Mouse (Mus musculus) MEL (cell line): ENCODE data around the gene Fndc3b. TPM values are rescaled to one million over a fixed set of nuclear protein-coding genes. Genes with fewer than 3 reads are reported as not detected.

ENCODE experiments used
- DNase-seq: peaks from one replicate; pipeline ENCODE4 v3.0.0; 2011; ENCODE audit warnings: low read depth, low spot score
- H3K27ac ChIP-seq: 2 replicates; pipeline ENCODE4 v1.5.1; 2012; ENCODE audit warnings: low read depth, mild to moderate bottlenecking, control low read depth, low read length, moderate library complexity; ENCODE audit not compliant: control insufficient read depth
- H3K27me3 ChIP-seq, 2 experiments: fragments of 150-350 bp in 1 of 2; sonication (generic) in 1 of 2; 2 replicates each; pipeline ENCODE4 v1.6.1; 2012; ENCODE audit warnings: low read length in 2 of 2, mild to moderate bottlenecking in 2 of 2, improper control_type of control experiment in 1 of 2, moderate library complexity in 1 of 2; ENCODE audit not compliant: insufficient read depth in 2 of 2, control insufficient read depth in 1 of 2
- H3K36me3 ChIP-seq, 2 experiments: 2 replicates each; pipeline ENCODE4 v1.6.1; 2012 to 2014; ENCODE audit warnings: low read length in 2 of 2, improper control_type of control experiment in 1 of 2, inconsistent platforms in 1 of 2, mild to moderate bottlenecking in 1 of 2; ENCODE audit not compliant: insufficient read depth in 2 of 2, control insufficient read depth in 1 of 2
- H3K4me1 ChIP-seq, 2 experiments: fragments of 150-350 bp in 1 of 2; sonication (generic) in 1 of 2; 2 replicates each; pipeline ENCODE4 v1.6.1; 2012; ENCODE audit warnings: low read length in 2 of 2, improper control_type of control experiment in 1 of 2, mild to moderate bottlenecking in 1 of 2; ENCODE audit not compliant: insufficient read depth in 2 of 2, control insufficient read depth in 1 of 2
- H3K4me3 ChIP-seq, 2 experiments: fragments of 150-350 bp in 1 of 2; sonication (generic) in 1 of 2; 2 replicates each; pipeline ENCODE4 v1.5.1; 2012; ENCODE audit warnings: low read depth in 2 of 2, low read length in 2 of 2, mild to moderate bottlenecking in 2 of 2, moderate library complexity in 2 of 2, control low read depth in 1 of 2, improper control_type of control experiment in 1 of 2; ENCODE audit not compliant: control insufficient read depth in 1 of 2, insufficient read depth in 1 of 2
- H3K79me2 ChIP-seq: 2 replicates; pipeline ENCODE4 v1.6.1; 2012; ENCODE audit warnings: mild to moderate bottlenecking, low read length, moderate library complexity; ENCODE audit not compliant: control insufficient read depth, poor library complexity, insufficient read depth
- H3K9ac ChIP-seq: 2 replicates; pipeline ENCODE4 v1.6.1; 2012; ENCODE audit warnings: low read depth, mild to moderate bottlenecking, control low read depth, low read length, moderate library complexity; ENCODE audit not compliant: control insufficient read depth, poor library complexity, severe bottlenecking
- H3K9me3 ChIP-seq: fragments of 150-350 bp; sonication (generic); replicated peaks from 2 replicates; pipeline ENCODE4 v1.6.1; 2012; ENCODE audit warnings: mild to moderate bottlenecking, low read length, improper control_type of control experiment, moderate library complexity; ENCODE audit not compliant: insufficient read depth
- BHLHE40 ChIP-seq: IDR thresholded peaks from 2 replicates; pipeline ENCODE4 v1.6.1; 2012; ENCODE audit warnings: low read depth, mild to moderate bottlenecking, inconsistent platforms, low read length, improper control_type of control experiment, borderline replicate concordance
- CHD1 ChIP-seq: IDR thresholded peaks from 2 replicates; pipeline ENCODE4 v1.6.1; 2012; ENCODE audit warnings: low read depth, mild to moderate bottlenecking, inconsistent platforms, low read length, improper control_type of control experiment
- CHD2 ChIP-seq: IDR thresholded peaks from 2 replicates; pipeline ENCODE4 v1.6.1; 2011; ENCODE audit warnings: low read length, improper control_type of control experiment
- ELF1 ChIP-seq: IDR thresholded peaks from 2 replicates; pipeline ENCODE4 v1.6.1; 2014; ENCODE audit warnings: low read depth, mild to moderate bottlenecking, inconsistent platforms, low read length, improper control_type of control experiment, moderate library complexity
- EP300 ChIP-seq, 2 experiments: IDR thresholded peaks; 2 replicates each; pipeline ENCODE4 v1.6.1; 2011; ENCODE audit warnings: improper control_type of control experiment in 2 of 2, low read length in 2 of 2, low read depth in 1 of 2, mild to moderate bottlenecking in 1 of 2
- ETS1 ChIP-seq: IDR thresholded peaks from 2 replicates; pipeline ENCODE4 v1.6.1; 2012; ENCODE audit warnings: low read depth, mild to moderate bottlenecking, inconsistent platforms, low read length, improper control_type of control experiment, moderate library complexity
- GABPA ChIP-seq: IDR thresholded peaks from 2 replicates; pipeline ENCODE4 v1.6.1; 2012; ENCODE audit warnings: low read depth, mild to moderate bottlenecking, inconsistent platforms, low read length, improper control_type of control experiment, moderate library complexity
- GATA1 ChIP-seq: IDR thresholded peaks from 2 replicates; pipeline ENCODE4 v1.6.1; 2011; ENCODE audit warnings: low read depth, low read length, improper control_type of control experiment
- KAT2A ChIP-seq: conservative IDR thresholded peaks from 2 replicates; pipeline ENCODE4 v1.6.1; 2012; ENCODE audit warnings: low read depth, low read length, improper control_type of control experiment, inconsistent platforms
- MAX ChIP-seq: IDR thresholded peaks from 2 replicates; pipeline ENCODE4 v1.6.1; 2011; ENCODE audit warnings: low read length, improper control_type of control experiment
- MAZ ChIP-seq: IDR thresholded peaks from 2 replicates; pipeline ENCODE4 v1.6.1; 2012; ENCODE audit warnings: low read depth, mild to moderate bottlenecking, inconsistent platforms, low read length, improper control_type of control experiment
- MXI1 ChIP-seq: IDR thresholded peaks from 2 replicates; pipeline ENCODE4 v1.6.1; 2011; ENCODE audit warnings: mild to moderate bottlenecking, low read depth, low read length, improper control_type of control experiment
- MYB ChIP-seq: IDR thresholded peaks from 2 replicates; pipeline ENCODE4 v1.6.1; 2011; ENCODE audit warnings: mild to moderate bottlenecking, low read depth, low read length, improper control_type of control experiment
- MYC ChIP-seq: IDR thresholded peaks from 2 replicates; pipeline ENCODE4 v1.6.1; 2011; ENCODE audit warnings: low read depth, mild to moderate bottlenecking, low read length, improper control_type of control experiment, moderate library complexity
- NRF1 ChIP-seq: IDR thresholded peaks from 2 replicates; pipeline ENCODE4 v1.6.1; 2014; ENCODE audit warnings: low read depth, mild to moderate bottlenecking, inconsistent platforms, low read length, improper control_type of control experiment, moderate library complexity; ENCODE audit not compliant: poor library complexity, insufficient read depth, severe bottlenecking
- POLR2A ChIP-seq, 2 experiments: IDR thresholded peaks; 2 replicates each; pipeline ENCODE4 v1.6.1; 2011 to 2012; ENCODE audit warnings: low read length in 2 of 2, mild to moderate bottlenecking in 2 of 2, control low read depth in 1 of 2, improper control_type of control experiment in 1 of 2, low read depth in 1 of 2, moderate library complexity in 1 of 2; ENCODE audit not compliant: control insufficient read depth in 1 of 2, insufficient read depth in 1 of 2, poor library complexity in 1 of 2
- POLR2AphosphoS2 ChIP-seq: IDR thresholded peaks from 2 replicates; pipeline ENCODE4 v1.6.1; 2011; ENCODE audit warnings: low read length, improper control_type of control experiment
- POLR2AphosphoS5 ChIP-seq: IDR thresholded peaks from 2 replicates; pipeline ENCODE4 v1.6.1; 2012; ENCODE audit warnings: low read depth, borderline replicate concordance, mild to moderate bottlenecking, inconsistent platforms, low read length, moderate library complexity, mixed read lengths
- RAD21 ChIP-seq: IDR thresholded peaks from 2 replicates; pipeline ENCODE4 v1.6.1; 2011; ENCODE audit warnings: mild to moderate bottlenecking, low read depth, low read length, improper control_type of control experiment
- SMC3 ChIP-seq: IDR thresholded peaks from 2 replicates; pipeline ENCODE4 v1.6.1; 2011; ENCODE audit warnings: low read depth, low read length, improper control_type of control experiment
- TBP ChIP-seq: IDR thresholded peaks from 2 replicates; pipeline ENCODE4 v1.8.0; 2011; ENCODE audit warnings: low read depth, low read length, improper control_type of control experiment
- TCF12 ChIP-seq: IDR thresholded peaks from 2 replicates; pipeline ENCODE4 v1.6.1; 2014; ENCODE audit warnings: low read depth, mild to moderate bottlenecking, inconsistent platforms, low read length, improper control_type of control experiment, moderate library complexity
- UBTF ChIP-seq: IDR thresholded peaks from 2 replicates; pipeline ENCODE4 v1.6.1; 2012; ENCODE audit warnings: low read depth, mild to moderate bottlenecking, inconsistent platforms, low read length, improper control_type of control experiment, moderate library complexity, borderline replicate concordance; ENCODE audit not compliant: insufficient read depth
- USF1 ChIP-seq: IDR thresholded peaks from 2 replicates; pipeline ENCODE4 v1.6.1; 2014; ENCODE audit warnings: low read depth, mild to moderate bottlenecking, inconsistent platforms, low read length, improper control_type of control experiment, moderate library complexity
- USF2 ChIP-seq, 2 experiments: IDR thresholded peaks; 2 replicates each; pipeline ENCODE4 v1.6.1; 2011 to 2012; ENCODE audit warnings: improper control_type of control experiment in 2 of 2, low read length in 2 of 2, borderline replicate concordance in 1 of 2, inconsistent platforms in 1 of 2, low read depth in 1 of 2, mild to moderate bottlenecking in 1 of 2; ENCODE audit not compliant: insufficient read depth in 1 of 2
- ZC3H11A ChIP-seq: IDR thresholded peaks from 2 replicates; pipeline ENCODE4 v1.6.1; 2012; ENCODE audit warnings: low read depth, mild to moderate bottlenecking, inconsistent platforms, low read length, improper control_type of control experiment
- ZKSCAN1 ChIP-seq: IDR thresholded peaks from 2 replicates; pipeline ENCODE4 v1.6.1; 2012; ENCODE audit warnings: low read depth, mild to moderate bottlenecking, inconsistent platforms, low read length, improper control_type of control experiment, moderate library complexity
- ZMIZ1 ChIP-seq: IDR thresholded peaks from 2 replicates; pipeline ENCODE4 v1.6.1; 2012; ENCODE audit warnings: low read depth, mild to moderate bottlenecking, inconsistent platforms, low read length, improper control_type of control experiment, moderate library complexity
- ZNF384 ChIP-seq: IDR thresholded peaks from 2 replicates; pipeline ENCODE4 v1.6.1; 2012; ENCODE audit warnings: low read depth, mild to moderate bottlenecking, inconsistent platforms, low read length, improper control_type of control experiment
- polyA plus RNA-seq, 2 experiments: library from polyadenylated mRNA; stranded (reverse) in 1 of 2; unstranded in 1 of 2; fragments of >175 nt in 1 of 2; fragments of >200 nt in 1 of 2; gene quantifications; 2 replicates each; pipeline versions ENCODE4 v1.2.1 to v1.2.4; 2012; ENCODE audit warnings: low replicate concordance in 2 of 2, low read depth in 1 of 2; ENCODE audit not compliant: insufficient read length in 2 of 2, insufficient read depth in 1 of 2, missing spikeins in 1 of 2
- total RNA-seq: library from RNA; depleted of rRNA; stranded (reverse); fragments of 300-350 nt; gene quantifications from 2 replicates; pipeline ENCODE4 v1.2.3, GENCODE M21; 2012

Gene Fndc3b
- total and polyA plus RNA-seq, 3 experiments, result not detected

DNA sequence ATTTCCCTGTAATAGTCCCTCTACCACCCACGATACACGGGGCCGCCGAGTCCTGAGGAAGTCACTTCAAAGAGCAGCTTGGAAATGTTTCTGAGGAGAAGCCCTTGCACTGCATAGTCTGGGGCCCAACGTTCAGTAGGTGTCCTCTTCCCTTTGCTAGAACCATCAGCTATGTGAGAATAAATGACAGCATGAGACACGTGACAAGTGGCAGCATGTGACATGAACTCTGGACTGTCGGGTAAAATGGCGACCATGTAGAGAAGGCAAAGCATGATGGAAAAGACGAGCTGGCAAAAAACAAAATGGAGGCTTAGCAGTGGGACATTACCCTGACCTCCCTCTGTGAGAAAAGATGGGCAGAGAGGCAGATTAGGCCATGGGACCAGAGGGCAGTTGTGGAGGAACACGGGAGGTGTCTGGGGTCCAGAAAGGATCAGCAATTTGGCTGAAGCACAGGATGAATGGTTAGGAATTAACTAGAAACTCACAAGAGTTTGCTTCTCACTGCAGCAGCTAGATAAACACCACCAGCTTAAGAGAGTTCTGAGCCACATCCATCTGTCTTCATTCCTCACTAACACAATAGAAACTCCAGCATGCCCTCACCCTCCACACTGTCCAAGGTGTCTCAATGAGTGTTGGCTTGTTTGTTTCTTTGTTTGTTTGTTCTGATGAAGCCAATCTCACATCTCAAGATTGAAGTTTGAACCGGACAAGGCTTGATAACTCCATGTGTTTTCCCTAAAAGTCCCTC, 118.2 kb downstream of the Fndc3b start:
- Histone ChIP-seq H3K27ac (no peak overlapping the region), H3K9ac (no peak overlapping the region), H3K36me3 (no peaks in the 10 kb centered on the region), H3K4me1 (no peaks in the 10 kb centered on the region), H3K4me3 (no peak overlapping the region), H3K79me2 (no peaks in the 10 kb centered on the region), H3K9me3 (no peaks in the 10 kb centered on the region), H3K27me3 (no peaks in the 10 kb centered on the region)
- TF ChIP-seq SMC3 (no peak), EP300 (IDR thresholded peaks at IDR 0.05; ENCODE audit: low read depth in 1 of 2, low read length in 2 of 2) (no peak), ZNF384 (no peak), MAX (no peak), MYC (no peak), MXI1 (no peak), MYB (no peak), CHD1 (no peak), TBP (no peak), ELF1 (no peak), POLR2AphosphoS2 (no peak), GATA1 (no peak), NRF1 (no peak), BHLHE40 (no peak), CHD2 (no peak), RAD21 (no peak), POLR2A (IDR thresholded peaks at IDR 0.05; ENCODE audit: control insufficient read depth in 1 of 2, insufficient read depth in 1 of 2, low read depth in 1 of 2, low read length in 2 of 2, poor library complexity in 1 of 2) (no peak), GABPA (no peak), POLR2AphosphoS5 (no peak)
- DNase-seq, result no peak

DNA sequence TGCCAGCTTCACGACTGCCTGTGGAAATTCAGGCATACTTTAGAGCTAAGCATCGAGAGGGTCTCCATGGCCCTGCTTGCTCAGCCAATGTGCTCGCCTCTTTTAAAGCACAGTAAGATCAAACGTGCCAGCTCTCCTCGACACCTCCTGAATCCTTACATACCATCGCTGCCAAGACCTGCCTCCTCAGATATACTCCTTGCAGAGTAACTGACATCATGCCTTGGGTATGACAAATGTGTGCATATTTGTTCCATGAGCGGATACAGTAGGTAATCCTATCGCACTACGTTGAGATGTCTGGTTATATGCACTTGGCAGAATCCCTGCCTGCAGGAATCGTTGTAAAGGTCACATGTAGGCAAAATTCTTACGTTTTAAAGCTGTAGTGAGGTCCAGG, 120.3 kb downstream of the Fndc3b start:
- Histone ChIP-seq H3K9ac (no peak overlapping the region), H3K4me3 (no peak overlapping the region), H3K79me2 (no peaks in the 10 kb centered on the region), H3K27me3 (no peaks in the 10 kb centered on the region), H3K36me3 (no peaks in the 10 kb centered on the region), H3K9me3 (no peaks in the 10 kb centered on the region), H3K4me1 (no peaks in the 10 kb centered on the region), H3K27ac (no peak overlapping the region)
- no peak for DNase-seq
- TF ChIP-seq MYC (no peak), USF2 (IDR thresholded peaks at IDR 0.05; ENCODE audit: borderline replicate concordance in 1 of 2, insufficient read depth in 1 of 2, low read depth in 1 of 2, low read length in 2 of 2) (no peak), NRF1 (no peak), TCF12 (no peak), GATA1 (no peak), SMC3 (no peak), MAZ (no peak), ETS1 (no peak), ZC3H11A (no peak), UBTF (no peak), USF1 (no peak), POLR2AphosphoS2 (no peak), ZKSCAN1 (no peak), ZMIZ1 (no peak), MYB (no peak), BHLHE40 (no peak), MAX (no peak), KAT2A (no peak), ELF1 (no peak)
